Mouse (Mus musculus) liver, postnatal 0 days (tissue): Measurements from ENCODE around the gene Bckdhb. TPM values are rescaled to one million over a fixed set of nuclear protein-coding genes. Genes with fewer than 3 reads are reported as not detected.

Source experiments
- ATAC-seq: fragments of 200-750 bp; cut with Nextera tagmentation; 2 replicates; pipeline ENCODE4 v1.8.0; 2017; ENCODE audit warnings: mild to moderate bottlenecking, moderate library complexity
- DNase-seq: peaks from one replicate; pipeline ENCODE4 v3.0.0-alpha.2; 2016
- H3K27ac ChIP-seq: fragments of 300-500 bp; sonication (generic); 2 replicates; pipeline ENCODE4 v1.5.1; 2014; ENCODE audit warnings: antibody characterized with exemption, moderate library complexity, mild to moderate bottlenecking, low read depth
- H3K27me3 ChIP-seq: fragments of 300-500 bp; sonication (generic); 2 replicates; pipeline ENCODE4 v1.6.1; 2014; ENCODE audit warnings: low read length, control low read depth, mixed read lengths; ENCODE audit not compliant: insufficient read depth
- H3K36me3 ChIP-seq: fragments of 300-500 bp; sonication (generic); replicated peaks from 2 replicates; pipeline ENCODE4 v1.6.1; 2014; ENCODE audit warnings: mild to moderate bottlenecking, control low read depth, low read length, moderate library complexity, mixed read lengths; ENCODE audit not compliant: insufficient read depth
- H3K4me1 ChIP-seq: fragments of 300-500 bp; sonication (generic); 2 replicates; pipeline ENCODE4 v1.6.1; 2014; ENCODE audit warnings: antibody characterized with exemption, mild to moderate bottlenecking, control low read depth; ENCODE audit not compliant: insufficient read depth
- H3K4me2 ChIP-seq: fragments of 300-500 bp; sonication (generic); 2 replicates; pipeline ENCODE4 v1.6.1; 2014; ENCODE audit warnings: low read depth, mild to moderate bottlenecking, low read length, moderate library complexity, mixed read lengths
- H3K4me3 ChIP-seq: fragments of 300-500 bp; sonication (generic); 2 replicates; pipeline ENCODE4 v1.5.1; 2014; ENCODE audit warnings: low read depth, low read length
- H3K9ac ChIP-seq: fragments of 300-500 bp; sonication (generic); replicated peaks from 2 replicates; pipeline ENCODE4 v1.6.1; 2014; ENCODE audit warnings: mild to moderate bottlenecking, moderate library complexity
- H3K9me3 ChIP-seq: fragments of 300-500 bp; sonication (generic); 2 replicates; pipeline ENCODE4 v1.6.1; 2016; ENCODE audit warnings: mild to moderate bottlenecking, control low read depth, low read length, mixed read lengths
- CTCF ChIP-seq: sonication (generic); IDR thresholded peaks from 2 replicates; pipeline ENCODE4 v1.5.1; 2016; ENCODE audit warnings: antibody characterized with exemption, low read depth
- EP300 ChIP-seq: IDR thresholded peaks from 2 replicates; pipeline ENCODE4 v1.6.1; 2016; ENCODE audit warnings: antibody characterized with exemption, low read depth, mild to moderate bottlenecking
- WGBS: fragments of 180-500 bp; shearing (Covaris S2); extraction: QIAGEN DNeasy Blood & Tissue Kit; methylation state at CpG from one replicate; pipeline ENCODE4 v1.1.7; 2014; ENCODE audit not compliant: insufficient replicate concordance; 5-methylcytosine and 5-hydroxymethylcytosine counted together
- polyA plus RNA-seq: library from polyadenylated mRNA; unstranded; fragments of >200 nt; fragmentation: Nextera tagmentation; extraction: Ambion mirVana; gene quantifications from 2 replicates; pipeline ENCODE4 v1.2.1, GENCODE M21; 2015

Bckdhb gene
- polyA plus RNA-seq, 1 experiment from 2014 or later, result 123 TPM

- no peak overlapping the region for H3K27ac ChIP-seq
- TF ChIP-seq CTCF, result no peak
- no peak for TF ChIP-seq EP300
- no peak overlapping the region for H3K4me3 ChIP-seq
- no peaks in the 10 kb centered on the region for H3K9me3 ChIP-seq
- no peaks in the 10 kb centered on the region for H3K27me3 ChIP-seq
- ATAC-seq (no peak), DNase-seq (no peak)
- WGBS, result 77% methylated on average over 6 of the region's 6 CpGs
- no peaks in the 10 kb centered on the region for H3K4me1 ChIP-seq
- H3K36me3 ChIP-seq, result no peaks in the 10 kb centered on the region; the same call in 1 of the 2 replicates
- no peak overlapping the region for H3K4me2 ChIP-seq
- no peak overlapping the region for H3K9ac ChIP-seq
Observed at GRCm38 (mm10) chr9:84021189-84021588, 96.2 kb downstream of the Bckdhb start.

DNA sequence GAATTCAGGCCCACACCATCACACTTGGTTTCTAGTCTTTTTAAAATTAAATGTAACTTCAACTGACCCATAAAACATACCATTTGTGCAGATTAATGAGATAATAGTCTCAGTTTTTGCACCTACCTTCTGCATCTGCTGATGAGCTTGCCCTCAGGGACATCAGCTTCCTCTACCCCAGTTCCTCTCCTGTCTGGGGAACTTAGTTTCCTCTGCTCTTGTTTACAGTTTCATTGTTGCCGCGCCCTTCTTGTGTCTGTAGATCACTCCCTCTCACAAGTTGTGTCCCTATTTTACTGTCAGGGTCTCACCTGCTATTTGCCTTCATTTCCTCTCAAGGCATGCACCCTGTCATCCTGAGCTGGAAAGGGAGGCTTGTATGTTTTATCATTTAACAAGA, 103.2 kb downstream of the Bckdhb start:
- no peak overlapping the region for H3K4me2 ChIP-seq
- no peak for TF ChIP-seq CTCF
- DNase-seq (no peak), ATAC-seq (no peak)
- H3K4me1 ChIP-seq, result no peaks in the 10 kb centered on the region
- H3K27me3 ChIP-seq, result no peaks in the 10 kb centered on the region
- no peak overlapping the region for H3K9ac ChIP-seq
- no peaks in the 10 kb centered on the region for H3K36me3 ChIP-seq
- no peak overlapping the region for H3K4me3 ChIP-seq
- 47% methylated on average over 2 of the region's 2 CpGs for WGBS
- no peak overlapping the region for H3K27ac ChIP-seq
- H3K9me3 ChIP-seq, result no peaks in the 10 kb centered on the region

GRCm38 (mm10) chr9:84030691-84031290, 105.8 kb downstream of the Bckdhb start:
- no peak overlapping the region for H3K4me3 ChIP-seq
- ATAC-seq, result no peak

DNA sequence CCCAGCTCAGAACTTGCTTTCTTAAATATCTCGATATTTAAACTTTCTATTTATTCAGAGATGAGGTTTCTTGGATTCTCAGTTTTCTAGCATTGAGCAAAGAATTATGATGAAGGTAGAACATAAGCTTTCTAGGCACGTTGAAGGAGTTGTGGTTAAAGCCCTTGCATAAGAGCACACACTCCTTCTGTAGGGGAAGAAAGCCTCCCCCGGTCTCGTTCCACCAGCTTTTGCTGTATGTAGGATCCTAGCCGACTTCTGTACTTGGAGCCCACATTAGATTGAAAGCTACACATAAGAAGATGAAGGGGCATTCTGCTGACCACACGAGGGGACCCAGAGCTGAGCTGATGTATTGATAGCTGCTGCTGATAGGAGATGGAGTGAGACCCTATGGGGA, 106.5 kb downstream of the Bckdhb start:
- WGBS, result 64% methylated on average over 6 of the region's 6 CpGs
- Histone ChIP-seq H3K4me2 (no peak overlapping the region), H3K9me3 (no peaks in the 10 kb centered on the region), H3K36me3 (no peaks in the 10 kb centered on the region), H3K27me3 (no peaks in the 10 kb centered on the region), H3K9ac (no peak overlapping the region), H3K27ac (no peak overlapping the region), H3K4me1 (no peaks in the 10 kb centered on the region), H3K4me3 (no peak overlapping the region)
- DNase-seq, result no peak
- no peak for TF ChIP-seq EP300
- TF ChIP-seq CTCF, result no peak
- ATAC-seq, result no peak

More at GRCm38 (mm10) chr9:84030691-84031290, 105.8 kb downstream of the Bckdhb start:
- no peak overlapping the region for H3K4me2 ChIP-seq
- H3K27ac ChIP-seq, result no peak overlapping the region
- H3K36me3 ChIP-seq, result no peaks in the 10 kb centered on the region
- H3K9ac ChIP-seq, result no peak overlapping the region
- no peaks in the 10 kb centered on the region for H3K9me3 ChIP-seq
- H3K27me3 ChIP-seq, result no peaks in the 10 kb centered on the region
- no peaks in the 10 kb centered on the region for H3K4me1 ChIP-seq
- DNase-seq, result no peak
- TF ChIP-seq CTCF, result no peak
- no peak for TF ChIP-seq EP300
- WGBS, result 48% methylated on average over 6 of the region's 6 CpGs

GRCm38 (mm10) chr9:84032669-84033341, 107.9 kb downstream of the Bckdhb start:
- TF ChIP-seq EP300 (no peak), CTCF (no peak)
- Histone ChIP-seq H3K4me1 (no peaks in the 10 kb centered on the region), H3K9me3 (no peaks in the 10 kb centered on the region), H3K36me3 (no peaks in the 10 kb centered on the region), H3K4me2 (no peak overlapping the region), H3K4me3 (no peak overlapping the region), H3K27ac (no peak overlapping the region), H3K27me3 (no peaks in the 10 kb centered on the region), H3K9ac (no peak overlapping the region)
- 73% methylated on average over 19 of the region's 19 CpGs for WGBS
- ATAC-seq (no peak), DNase-seq (no peak)

- no peaks in the 10 kb centered on the region for H3K36me3 ChIP-seq
- ATAC-seq, result no peak
- H3K4me3 ChIP-seq, result no peak overlapping the region
- H3K4me2 ChIP-seq, result no peak overlapping the region
- H3K9me3 ChIP-seq, result no peaks in the 10 kb centered on the region
- no peaks in the 10 kb centered on the region for H3K4me1 ChIP-seq
- 68% methylated on average over 8 of the region's 8 CpGs for WGBS
- no peaks in the 10 kb centered on the region for H3K27me3 ChIP-seq
- H3K27ac ChIP-seq, result no peak overlapping the region
- DNase-seq, result no peak
- TF ChIP-seq EP300 (no peak), CTCF (no peak)
- no peak overlapping the region for H3K9ac ChIP-seq
Observed at GRCm38 (mm10) chr9:84036046-84036445, 111.1 kb downstream of the Bckdhb start.
